Mouse (Mus musculus): Measurements from ENCODE around the gene Il33. TPM values are rescaled to one million over a fixed set of nuclear protein-coding genes. Genes with fewer than 3 reads are reported as not detected.

The Il33 gene
- polyA plus RNA-seq, 1 experiment from 2014 or later = 15.4 TPM

- H3K4me1 ChIP-seq (replicated peaks; ENCODE audit: control insufficient read depth, insufficient read depth, low read length) = no peaks in the 10 kb centered on the region
- no peaks in the 10 kb centered on the region for H3K36me3 ChIP-seq (ENCODE audit: control insufficient read depth, insufficient read depth)
- H3K4me2 ChIP-seq (replicated peaks; ENCODE audit: low read depth) = peak overlapping the region; percentile 6
- no peak for ATAC-seq
- no peak for TF ChIP-seq CTCF (IDR thresholded peaks at IDR 0.05; ENCODE audit: low read depth)
- no peaks in the 10 kb centered on the region for H3K9me3 ChIP-seq (ENCODE audit: control insufficient read depth)
- no peak overlapping the region for H3K27ac ChIP-seq (ENCODE audit: low read depth, low read length)
- no peak overlapping the region for H3K9ac ChIP-seq (ENCODE audit: low read depth, low read length)
- peak overlapping the region; percentile 14; the same call in 1 of the 2 replicates for H3K4me3 ChIP-seq (ENCODE audit: low read depth, low read length)
- WGBS = 41% methylated on average over 12 of the region's 12 CpGs
- H3K27me3 ChIP-seq (replicated peaks; ENCODE audit: control insufficient read depth, insufficient read depth, low read length) = no peaks in the 10 kb centered on the region
These were observed 1.3 kb downstream of the Il33 start for GRCm38 (mm10) chr19:29926101-29926755.

GRCm38 (mm10) chr19:29930296-29930695, 5.4 kb downstream of the Il33 start:
- Histone ChIP-seq H3K9ac (ENCODE audit: low read depth, low read length) (no peak overlapping the region), H3K27me3 (replicated peaks; ENCODE audit: control insufficient read depth, insufficient read depth, low read length) (no peaks in the 10 kb centered on the region), H3K4me3 (ENCODE audit: low read depth, low read length) (no peak overlapping the region), H3K27ac (ENCODE audit: low read depth, low read length) (no peak overlapping the region), H3K36me3 (ENCODE audit: control insufficient read depth, insufficient read depth) (no peaks in the 10 kb centered on the region), H3K4me1 (replicated peaks; ENCODE audit: control insufficient read depth, insufficient read depth, low read length) (no peaks in the 10 kb centered on the region), H3K9me3 (ENCODE audit: control insufficient read depth) (no peaks in the 10 kb centered on the region), H3K4me2 (replicated peaks; ENCODE audit: low read depth) (no peak overlapping the region)
- WGBS = 61% methylated on average over 5 of the region's 5 CpGs
- ATAC-seq = no peak
- TF ChIP-seq CTCF (IDR thresholded peaks at IDR 0.05; ENCODE audit: low read depth) = no peak

DNA sequence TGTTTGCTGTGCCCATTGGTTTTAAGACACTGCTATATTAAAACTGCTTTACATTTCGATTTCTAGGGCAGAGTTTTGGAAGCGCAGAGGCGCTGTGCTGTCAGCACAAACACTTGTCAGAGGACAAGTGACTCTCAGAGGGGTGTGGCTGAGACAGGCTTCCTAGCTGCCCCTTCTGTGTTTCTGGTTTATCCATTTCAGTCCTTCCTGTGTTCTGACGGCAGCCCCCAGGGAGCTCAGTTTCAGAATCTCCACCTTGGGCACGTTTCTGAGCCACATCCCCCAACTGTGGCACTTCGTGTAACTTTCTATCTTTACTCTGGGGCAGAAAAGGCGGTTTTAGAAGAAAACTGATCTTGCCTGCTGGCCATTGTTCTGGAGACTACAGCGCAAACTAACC, 12.5 kb downstream of the Il33 start:
- Histone ChIP-seq H3K4me3 (ENCODE audit: low read depth, low read length) (no peak overlapping the region), H3K9me3 (ENCODE audit: control insufficient read depth) (no peaks in the 10 kb centered on the region), H3K36me3 (ENCODE audit: control insufficient read depth, insufficient read depth) (no peaks in the 10 kb centered on the region), H3K4me1 (replicated peaks; ENCODE audit: control insufficient read depth, insufficient read depth, low read length) (no peaks in the 10 kb centered on the region), H3K27me3 (replicated peaks; ENCODE audit: control insufficient read depth, insufficient read depth, low read length) (no peaks in the 10 kb centered on the region), H3K4me2 (replicated peaks; ENCODE audit: low read depth) (no peak overlapping the region), H3K27ac (ENCODE audit: low read depth, low read length) (no peak overlapping the region), H3K9ac (ENCODE audit: low read depth, low read length) (no peak overlapping the region)
- no peak for ATAC-seq
- TF ChIP-seq CTCF (IDR thresholded peaks at IDR 0.05; ENCODE audit: low read depth) = no peak
- WGBS = 47% methylated on average over 8 of the region's 8 CpGs

DNA sequence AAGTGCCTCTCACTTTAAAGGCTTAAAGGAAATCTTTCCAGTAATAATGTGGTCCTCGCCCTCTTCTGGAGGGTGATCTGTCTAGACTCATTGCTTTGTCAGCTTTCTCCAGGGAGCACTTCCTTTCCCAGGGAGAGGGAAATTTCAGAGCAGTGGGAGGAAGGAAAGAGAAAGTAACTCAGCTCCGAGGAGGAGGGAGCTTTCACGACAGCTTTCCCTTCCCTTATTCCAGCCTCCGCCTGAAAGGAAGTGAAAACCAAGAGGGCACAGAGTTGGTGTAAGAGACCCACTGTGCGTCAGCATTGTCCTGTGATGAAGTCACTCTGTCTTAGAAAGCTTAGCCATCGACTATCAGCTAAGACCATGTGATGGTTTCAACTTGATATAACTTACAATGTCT, 15.3 kb downstream of the Il33 start:
- H3K4me3 ChIP-seq (ENCODE audit: low read depth, low read length) = no peak overlapping the region
- 0 out of 2 replicates have a peak overlapping the region, but pooled peaks have one; percentile 11 for H3K27ac ChIP-seq (ENCODE audit: low read depth, low read length)
- WGBS = 24% methylated on average over 6 of the region's 6 CpGs
- TF ChIP-seq CTCF (IDR thresholded peaks at IDR 0.05; ENCODE audit: low read depth) = peak; percentile 27; the same call in 1 of the 2 replicates
- H3K36me3 ChIP-seq (ENCODE audit: control insufficient read depth, insufficient read depth) = no peaks in the 10 kb centered on the region
- no peak overlapping the region for H3K9ac ChIP-seq (ENCODE audit: low read depth, low read length)
- no peaks in the 10 kb centered on the region for H3K27me3 ChIP-seq (replicated peaks; ENCODE audit: control insufficient read depth, insufficient read depth, low read length)
- no peaks in the 10 kb centered on the region for H3K9me3 ChIP-seq (ENCODE audit: control insufficient read depth)
- H3K4me1 ChIP-seq (replicated peaks; ENCODE audit: control insufficient read depth, insufficient read depth, low read length) = no peaks in the 10 kb centered on the region; the same call in 1 of the 2 replicates
- peak; percentile 28; the same call in 1 of the 2 replicates for ATAC-seq
- peak overlapping the region; percentile 37 for H3K4me2 ChIP-seq (replicated peaks; ENCODE audit: low read depth)

DNA sequence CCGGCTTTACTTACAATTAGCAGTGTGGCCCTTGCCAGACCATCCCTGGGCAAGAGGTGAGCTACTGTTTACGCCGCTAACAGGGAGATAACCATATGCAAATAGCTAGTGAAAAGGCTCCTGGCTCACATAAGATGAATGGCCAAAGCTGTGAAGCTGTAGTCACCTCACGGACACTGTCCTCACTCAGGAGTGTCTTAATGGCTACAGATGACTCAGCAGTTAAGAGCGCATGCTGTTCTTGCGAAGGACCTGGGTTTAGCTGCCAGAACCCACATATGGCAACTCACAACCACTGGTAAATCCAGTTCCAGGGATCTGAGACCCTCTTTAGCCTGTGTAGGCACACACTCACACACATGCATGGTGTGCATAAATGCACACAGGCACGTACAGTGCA, 16.3 kb downstream of the Il33 start:
- Histone ChIP-seq H3K4me2 (replicated peaks; ENCODE audit: low read depth) (no peak overlapping the region), H3K9ac (ENCODE audit: low read depth, low read length) (no peak overlapping the region), H3K9me3 (ENCODE audit: control insufficient read depth) (no peaks in the 10 kb centered on the region), H3K4me1 (replicated peaks; ENCODE audit: control insufficient read depth, insufficient read depth, low read length) (no peaks in the 10 kb centered on the region; the same call in 1 of the 2 replicates), H3K36me3 (ENCODE audit: control insufficient read depth, insufficient read depth) (no peaks in the 10 kb centered on the region), H3K27ac (ENCODE audit: low read depth, low read length) (no peak overlapping the region), H3K4me3 (ENCODE audit: low read depth, low read length) (no peak overlapping the region), H3K27me3 (replicated peaks; ENCODE audit: control insufficient read depth, insufficient read depth, low read length) (no peaks in the 10 kb centered on the region)
- ATAC-seq = no peak
- no peak for TF ChIP-seq CTCF (IDR thresholded peaks at IDR 0.05; ENCODE audit: low read depth)
- 82% methylated on average over 7 of the region's 7 CpGs for WGBS

DNA sequence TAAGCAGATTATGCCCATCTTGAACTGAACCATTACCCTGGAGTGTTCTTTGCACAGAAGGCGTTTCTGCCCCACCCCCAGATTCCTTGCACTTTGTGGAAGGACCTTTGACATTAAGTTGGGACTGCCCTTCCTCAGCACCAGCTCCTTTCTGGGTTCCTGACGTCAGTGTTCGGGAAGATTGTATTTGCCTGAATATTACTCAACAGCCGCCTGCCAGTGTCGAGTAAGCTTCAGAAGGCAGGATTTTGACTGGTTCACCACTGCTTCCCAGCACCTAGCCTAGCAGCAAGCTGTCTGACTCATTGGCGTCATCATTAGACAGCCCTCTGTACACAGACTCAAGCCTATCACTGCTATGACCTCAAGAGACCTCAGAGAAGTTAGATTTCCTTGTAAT, 17.4 kb downstream of the Il33 start:
- Histone ChIP-seq H3K4me3 (ENCODE audit: low read depth, low read length) (no peak overlapping the region), H3K4me2 (replicated peaks; ENCODE audit: low read depth) (0 out of 2 replicates have a peak overlapping the region, but pooled peaks have one; percentile 18), H3K36me3 (ENCODE audit: control insufficient read depth, insufficient read depth) (no peaks in the 10 kb centered on the region), H3K9me3 (ENCODE audit: control insufficient read depth) (no peaks in the 10 kb centered on the region), H3K9ac (ENCODE audit: low read depth, low read length) (no peak overlapping the region), H3K4me1 (replicated peaks; ENCODE audit: control insufficient read depth, insufficient read depth, low read length) (peaks cover 8% of the 10 kb centered on the region), H3K27ac (ENCODE audit: low read depth, low read length) (no peak overlapping the region), H3K27me3 (replicated peaks; ENCODE audit: control insufficient read depth, insufficient read depth, low read length) (no peaks in the 10 kb centered on the region)
- TF ChIP-seq CTCF (IDR thresholded peaks at IDR 0.05; ENCODE audit: low read depth) = no peak
- peak; percentile 91 for ATAC-seq
- WGBS = 33% methylated on average over 6 of the region's 6 CpGs

Measured in intestine, postnatal 0 days (tissue).